Mouse (Mus musculus): Measurements from ENCODE around the gene Rps6ka5. TPM values are rescaled to one million over a fixed set of nuclear protein-coding genes. Genes with fewer than 3 reads are reported as not detected.

Gene Rps6ka5
- polyA plus RNA-seq, 1 experiment, result 1.1 TPM

GRCm38 (mm10) chr12:100528246-100528645 lies 198.5 kb downstream of the Rps6ka5 start:
- 48% methylated on average over 3 of the region's 3 CpGs for WGBS
- Histone ChIP-seq H3K4me1 (ENCODE audit: control insufficient read depth, insufficient read depth, low read length) (0 out of 2 replicates have a peak, but pooled peaks cover 3% of the 10 kb centered on the region), H3K27me3 (replicated peaks; ENCODE audit: control insufficient read depth, insufficient read depth, low read length) (no peaks in the 10 kb centered on the region), H3K27ac (ENCODE audit: insufficient read depth, low read depth, low read length) (peak overlapping the region; percentile 53; the same call in 1 of the 2 replicates), H3K4me3 (ENCODE audit: insufficient read depth, low read depth, low read length) (no peak overlapping the region), H3K36me3 (ENCODE audit: control insufficient read depth, insufficient read depth, low read length) (no peaks in the 10 kb centered on the region)
- peak; percentile 67 for DNase-seq
- TF ChIP-seq CTCF (conservative IDR thresholded peaks at IDR 0.05; ENCODE audit: insufficient read depth, insufficient read length, low read depth, low read length) (no peak), POLR2A (IDR thresholded peaks at IDR 0.05; ENCODE audit: low read depth, low read length) (no peak)

GRCm38 (mm10) chr12:100527753-100528152 lies 199.0 kb downstream of the Rps6ka5 start:
- WGBS, result 8% methylated on average over 9 of the region's 9 CpGs
- Histone ChIP-seq H3K27me3 (replicated peaks; ENCODE audit: control insufficient read depth, insufficient read depth, low read length) (no peaks in the 10 kb centered on the region), H3K4me3 (ENCODE audit: insufficient read depth, low read depth, low read length) (0 out of 2 replicates have a peak overlapping the region, but pooled peaks have one; percentile 5), H3K4me1 (ENCODE audit: control insufficient read depth, insufficient read depth, low read length) (0 out of 2 replicates have a peak, but pooled peaks cover 3% of the 10 kb centered on the region), H3K27ac (ENCODE audit: insufficient read depth, low read depth, low read length) (peak overlapping the region; percentile 53; the same call in 1 of the 2 replicates), H3K36me3 (ENCODE audit: control insufficient read depth, insufficient read depth, low read length) (no peaks in the 10 kb centered on the region)
- peak; percentile 91 for DNase-seq
- no peak for TF ChIP-seq CTCF (conservative IDR thresholded peaks at IDR 0.05; ENCODE audit: insufficient read depth, insufficient read length, low read depth, low read length)
- TF ChIP-seq POLR2A (IDR thresholded peaks at IDR 0.05; ENCODE audit: low read depth, low read length), result no peak

- 29% methylated on average over 9 of the region's 9 CpGs for WGBS
- H3K4me1 ChIP-seq (ENCODE audit: control insufficient read depth, insufficient read depth, low read length), result 0 out of 2 replicates have a peak, but pooled peaks cover 3% of the 10 kb centered on the region
- TF ChIP-seq CTCF (conservative IDR thresholded peaks at IDR 0.05; ENCODE audit: insufficient read depth, insufficient read length, low read depth, low read length) (no peak), POLR2A (IDR thresholded peaks at IDR 0.05; ENCODE audit: low read depth, low read length) (no peak)
- H3K4me3 ChIP-seq (ENCODE audit: insufficient read depth, low read depth, low read length), result no peak overlapping the region
- peak; percentile 40 for DNase-seq
- H3K27me3 ChIP-seq (replicated peaks; ENCODE audit: control insufficient read depth, insufficient read depth, low read length), result no peaks in the 10 kb centered on the region
- no peaks in the 10 kb centered on the region for H3K36me3 ChIP-seq (ENCODE audit: control insufficient read depth, insufficient read depth, low read length)
- H3K27ac ChIP-seq (ENCODE audit: insufficient read depth, low read depth, low read length), result no peak overlapping the region
Measured at GRCm38 (mm10) chr12:100527241-100527640, 199.5 kb downstream of the Rps6ka5 start.

- Histone ChIP-seq H3K4me1 (ENCODE audit: control insufficient read depth, insufficient read depth, low read length) (0 out of 2 replicates have a peak, but pooled peaks cover 3% of the 10 kb centered on the region), H3K36me3 (ENCODE audit: control insufficient read depth, insufficient read depth, low read length) (no peaks in the 10 kb centered on the region), H3K27ac (ENCODE audit: insufficient read depth, low read depth, low read length) (no peak overlapping the region), H3K27me3 (replicated peaks; ENCODE audit: control insufficient read depth, insufficient read depth, low read length) (no peaks in the 10 kb centered on the region), H3K4me3 (ENCODE audit: insufficient read depth, low read depth, low read length) (no peak overlapping the region)
- no peak for DNase-seq
- 45% methylated on average over 1 of the region's 1 CpGs for WGBS
- no peak for TF ChIP-seq POLR2A (IDR thresholded peaks at IDR 0.05; ENCODE audit: low read depth, low read length)
- TF ChIP-seq CTCF (conservative IDR thresholded peaks at IDR 0.05; ENCODE audit: insufficient read depth, insufficient read length, low read depth, low read length), result no peak
Measured at GRCm38 (mm10) chr12:100525939-100526338, 200.8 kb downstream of the Rps6ka5 start.

- peak; percentile 35; the same call in 1 of the 2 replicates for TF ChIP-seq CTCF (conservative IDR thresholded peaks at IDR 0.05; ENCODE audit: insufficient read depth, insufficient read length, low read depth, low read length)
- no peak for TF ChIP-seq POLR2A (IDR thresholded peaks at IDR 0.05; ENCODE audit: low read depth, low read length)
- H3K27ac ChIP-seq (ENCODE audit: insufficient read depth, low read depth, low read length), result peak within 1 kb of the TSS; percentile 47
- H3K27me3 ChIP-seq (replicated peaks; ENCODE audit: control insufficient read depth, insufficient read depth, low read length), result no peaks in the 10 kb centered on the region
- H3K4me1 ChIP-seq (ENCODE audit: control insufficient read depth, insufficient read depth, low read length), result peaks cover 23% of the 10 kb centered on the region
- no peaks in the 10 kb centered on the region for H3K36me3 ChIP-seq (ENCODE audit: control insufficient read depth, insufficient read depth, low read length)
- DNase-seq, result peak; percentile 66
- WGBS, result 18% methylated on average over 42 of the region's 42 CpGs
- H3K4me3 ChIP-seq (ENCODE audit: insufficient read depth, low read depth, low read length), result peak within 1 kb of the TSS; percentile 97
Measured at GRCm38 (mm10) chr12:100520794-100521186, 206.0 kb downstream of the Rps6ka5 start, which contains the start of gene Ttc7b. Gene Ttc7b (minus strand): TSS chr12:100520826.

GRCm38 (mm10) chr12:100520077-100520793 lies 206.5 kb downstream of the Rps6ka5 start:
- no peak for TF ChIP-seq POLR2A (IDR thresholded peaks at IDR 0.05; ENCODE audit: low read depth, low read length)
- no peak for TF ChIP-seq CTCF (conservative IDR thresholded peaks at IDR 0.05; ENCODE audit: insufficient read depth, insufficient read length, low read depth, low read length)
- H3K36me3 ChIP-seq (ENCODE audit: control insufficient read depth, insufficient read depth, low read length), result no peaks in the 10 kb centered on the region
- H3K27ac ChIP-seq (ENCODE audit: insufficient read depth, low read depth, low read length), result peak overlapping the region; percentile 47
- peak overlapping the region; percentile 97 for H3K4me3 ChIP-seq (ENCODE audit: insufficient read depth, low read depth, low read length)
- WGBS, result 4% methylated on average over 76 of the region's 76 CpGs
- peak; percentile 62 for DNase-seq
- peaks cover 26% of the 10 kb centered on the region for H3K4me1 ChIP-seq (ENCODE audit: control insufficient read depth, insufficient read depth, low read length)
- H3K27me3 ChIP-seq (replicated peaks; ENCODE audit: control insufficient read depth, insufficient read depth, low read length), result no peaks in the 10 kb centered on the region

GRCm38 (mm10) chr12:100519684-100520076 lies 207.1 kb downstream of the Rps6ka5 start:
- Histone ChIP-seq H3K4me3 (ENCODE audit: insufficient read depth, low read depth, low read length) (peak overlapping the region; percentile 97), H3K27ac (ENCODE audit: insufficient read depth, low read depth, low read length) (peak overlapping the region; percentile 47), H3K36me3 (ENCODE audit: control insufficient read depth, insufficient read depth, low read length) (no peaks in the 10 kb centered on the region), H3K27me3 (replicated peaks; ENCODE audit: control insufficient read depth, insufficient read depth, low read length) (no peaks in the 10 kb centered on the region), H3K4me1 (ENCODE audit: control insufficient read depth, insufficient read depth, low read length) (peaks cover 28% of the 10 kb centered on the region)
- peak; percentile 95 for DNase-seq
- WGBS, result 12% methylated on average over 7 of the region's 7 CpGs
- TF ChIP-seq CTCF (conservative IDR thresholded peaks at IDR 0.05; ENCODE audit: insufficient read depth, insufficient read length, low read depth, low read length) (no peak), POLR2A (IDR thresholded peaks at IDR 0.05; ENCODE audit: low read depth, low read length) (no peak)

Data from kidney, adult 2 months (tissue).